Mouse (Mus musculus) liver, embryonic 15.5 days (tissue): ENCODE results near the gene Cpsf6. TPM values are rescaled to one million over a fixed set of nuclear protein-coding genes. Genes with fewer than 3 reads are reported as not detected.

Experiments used
- ATAC-seq: fragments of 200-750 bp; cut with Nextera tagmentation; 2 replicates; pipeline ENCODE4 v1.8.0; 2017; ENCODE audit warnings: moderate number of reproducible peaks, mild to moderate bottlenecking, moderate library complexity; ENCODE audit not compliant: insufficient read depth
- H3K27ac ChIP-seq: fragments of 300-500 bp; sonication (generic); replicated peaks from 2 replicates; pipeline ENCODE4 v1.5.1; 2015; ENCODE audit warnings: mild to moderate bottlenecking, inconsistent platforms
- H3K27me3 ChIP-seq: fragments of 300-500 bp; sonication (generic); 2 replicates; pipeline ENCODE4 v1.6.1; 2015; ENCODE audit warnings: mild to moderate bottlenecking, inconsistent platforms
- H3K36me3 ChIP-seq: fragments of 300-500 bp; sonication (generic); replicated peaks from 2 replicates; pipeline ENCODE4 v1.6.1; 2015; ENCODE audit warnings: moderate library complexity, mild to moderate bottlenecking, inconsistent platforms
- H3K4me1 ChIP-seq: fragments of 300-500 bp; sonication (generic); replicated peaks from 2 replicates; pipeline ENCODE4 v1.6.1; 2015; ENCODE audit warnings: inconsistent platforms
- H3K4me2 ChIP-seq: fragments of 300-500 bp; sonication (generic); 2 replicates; pipeline ENCODE4 v1.6.1; 2015; ENCODE audit warnings: moderate library complexity, mild to moderate bottlenecking, inconsistent platforms
- H3K4me3 ChIP-seq: fragments of 300-500 bp; sonication (generic); replicated peaks from 2 replicates; pipeline ENCODE4 v1.5.1; 2015; ENCODE audit warnings: mild to moderate bottlenecking, inconsistent platforms
- H3K9ac ChIP-seq: fragments of 300-500 bp; sonication (generic); 2 replicates; pipeline ENCODE4 v1.6.1; 2015; ENCODE audit warnings: moderate library complexity, mild to moderate bottlenecking, inconsistent platforms
- H3K9me3 ChIP-seq: fragments of 300-500 bp; sonication (generic); replicated peaks from 2 replicates; pipeline ENCODE4 v1.6.1; 2016; ENCODE audit warnings: inconsistent platforms
- WGBS: fragments of 180-500 bp; shearing (Covaris S2); methylation state at CpG from one replicate; pipeline ENCODE4 v1.1.7; 2015; ENCODE audit warnings: mixed read lengths; ENCODE audit not compliant: insufficient replicate concordance; 5-methylcytosine and 5-hydroxymethylcytosine counted together
- polyA plus RNA-seq: library from polyadenylated mRNA; unstranded; fragments of >200 nt; fragmentation: Nextera tagmentation; extraction: Ambion mirVana; gene quantifications from 2 replicates; pipeline ENCODE4 v1.2.1, GENCODE M21; 2015

Gene Cpsf6
- polyA plus RNA-seq, 1 experiment from 2014 or later = 51.3 TPM

DNA sequence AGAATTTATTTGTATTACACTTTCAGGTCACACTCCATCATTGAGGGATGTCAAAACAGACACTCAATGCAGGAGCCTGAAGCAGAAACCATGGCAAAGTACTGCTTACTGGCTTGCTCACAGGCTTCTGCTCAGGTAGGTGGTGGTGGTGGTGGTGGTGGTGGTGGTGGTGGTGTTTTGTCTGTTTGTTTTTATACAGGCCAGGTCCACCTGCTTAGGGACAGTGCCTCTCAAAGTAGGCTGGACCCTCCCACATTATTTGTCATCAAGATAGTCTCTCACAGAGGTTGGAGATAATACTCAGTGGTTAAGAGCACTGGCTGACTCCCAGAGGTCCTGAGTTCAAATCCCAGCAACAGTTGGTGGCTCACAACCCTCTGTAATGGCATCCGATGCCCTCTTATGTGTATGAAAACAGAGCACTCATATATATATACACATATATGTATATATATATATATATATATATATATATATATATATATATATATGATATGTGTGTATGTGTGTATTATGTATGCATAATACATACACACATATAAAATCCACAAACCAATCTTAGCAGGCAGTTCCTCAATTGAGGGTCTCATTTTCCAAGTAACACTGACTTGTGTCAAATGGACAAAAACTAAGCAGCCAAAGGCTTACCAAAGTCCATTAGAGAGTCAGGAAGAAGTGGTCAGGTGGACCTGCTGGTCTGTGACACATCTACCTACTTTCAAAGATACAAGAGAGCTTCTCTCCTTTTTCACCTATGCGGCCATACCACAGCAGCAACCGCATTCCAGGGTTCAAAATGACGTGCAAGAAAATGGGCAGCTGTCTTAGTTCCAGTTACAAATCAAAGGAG lies 1.1 kb upstream of the Cpsf6 start:
- Histone ChIP-seq H3K27me3 (no peaks in the 10 kb centered on the region), H3K27ac (no peak overlapping the region), H3K4me3 (no peak overlapping the region), H3K4me1 (peaks cover 12% of the 10 kb centered on the region), H3K4me2 (no peak overlapping the region), H3K9ac (no peak overlapping the region), H3K9me3 (no peaks in the 10 kb centered on the region), H3K36me3 (no peaks in the 10 kb centered on the region)
- no peak for ATAC-seq
- 90% methylated on average over 4 of the region's 4 CpGs for whole genome bisulfite sequencing

DNA sequence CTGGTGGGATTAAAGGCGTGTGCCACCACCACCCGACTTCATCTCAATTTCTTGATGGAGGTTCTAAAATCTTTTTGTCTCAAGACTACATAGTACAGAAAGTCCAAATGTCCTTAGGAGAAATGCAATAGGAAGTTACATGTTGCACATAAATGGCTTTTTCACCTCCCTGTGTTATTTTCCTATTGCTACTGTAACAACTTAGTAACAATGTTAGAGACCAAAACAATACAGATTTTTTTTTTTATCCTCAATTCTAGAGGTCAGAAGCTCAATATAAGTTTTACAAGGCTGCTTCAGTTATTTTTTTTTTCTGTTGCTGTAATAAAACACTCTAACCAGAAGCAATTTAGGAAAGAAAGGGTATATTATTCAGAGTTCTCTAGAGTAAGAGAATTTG lies 374 bp downstream of the Cpsf6 start:
- no peaks in the 10 kb centered on the region for H3K36me3 ChIP-seq
- H3K27me3 ChIP-seq = no peaks in the 10 kb centered on the region
- H3K9me3 ChIP-seq = no peaks in the 10 kb centered on the region
- WGBS = 69% methylated on average over 2 of the region's 2 CpGs
- no peak overlapping the region for H3K27ac ChIP-seq
- no peak for ATAC-seq
- H3K9ac ChIP-seq = no peak overlapping the region
- H3K4me2 ChIP-seq = no peak overlapping the region
- H3K4me1 ChIP-seq = peaks cover 26% of the 10 kb centered on the region
- H3K4me3 ChIP-seq = no peak overlapping the region

DNA sequence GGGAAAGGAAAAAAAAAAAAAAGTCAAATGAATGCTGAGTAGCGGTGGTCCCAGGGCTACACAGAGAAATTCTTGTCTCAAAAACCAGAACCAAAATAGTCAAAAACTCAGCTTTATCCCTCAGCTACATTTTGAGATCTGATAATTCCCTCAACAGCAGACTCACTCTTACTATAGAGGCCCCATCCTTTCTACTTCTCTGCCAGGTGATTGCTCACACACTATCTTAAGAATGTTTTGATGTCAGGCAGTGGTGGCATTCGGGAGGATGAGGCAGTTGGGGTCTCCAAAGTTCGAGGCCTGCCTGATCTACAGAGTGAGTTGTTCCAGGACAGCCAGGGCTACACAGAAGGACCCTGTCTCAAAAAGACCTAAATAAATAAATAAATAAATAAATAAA lies 1.2 kb downstream of the Cpsf6 start:
- Histone ChIP-seq H3K4me2 (no peak overlapping the region), H3K4me3 (no peak overlapping the region), H3K36me3 (no peaks in the 10 kb centered on the region), H3K4me1 (peaks cover 32% of the 10 kb centered on the region), H3K27ac (no peak overlapping the region), H3K27me3 (no peaks in the 10 kb centered on the region), H3K9me3 (no peaks in the 10 kb centered on the region), H3K9ac (no peak overlapping the region)
- 59% methylated on average over 3 of the region's 3 CpGs for WGBS
- no peak for ATAC-seq

DNA sequence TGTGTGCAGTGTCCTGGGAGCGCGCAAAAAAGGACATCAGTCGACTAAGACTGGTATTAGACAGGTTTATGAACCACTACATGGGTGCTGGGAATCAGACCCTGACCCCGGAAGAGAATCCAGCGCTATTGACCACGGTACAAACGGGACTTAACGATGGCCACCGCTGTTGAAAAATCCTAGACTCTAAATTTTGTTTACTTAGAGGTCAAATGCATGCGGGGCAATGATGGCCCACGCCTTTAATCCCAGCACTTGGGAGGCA lies 1.6 kb downstream of the Cpsf6 start:
- Histone ChIP-seq H3K9me3 (no peaks in the 10 kb centered on the region), H3K4me1 (peaks cover 33% of the 10 kb centered on the region), H3K4me2 (no peak overlapping the region), H3K9ac (no peak overlapping the region), H3K36me3 (no peaks in the 10 kb centered on the region), H3K27me3 (no peaks in the 10 kb centered on the region), H3K27ac (no peak overlapping the region), H3K4me3 (no peak overlapping the region)
- 89% methylated on average over 11 of the region's 11 CpGs for WGBS
- no peak for ATAC-seq

DNA sequence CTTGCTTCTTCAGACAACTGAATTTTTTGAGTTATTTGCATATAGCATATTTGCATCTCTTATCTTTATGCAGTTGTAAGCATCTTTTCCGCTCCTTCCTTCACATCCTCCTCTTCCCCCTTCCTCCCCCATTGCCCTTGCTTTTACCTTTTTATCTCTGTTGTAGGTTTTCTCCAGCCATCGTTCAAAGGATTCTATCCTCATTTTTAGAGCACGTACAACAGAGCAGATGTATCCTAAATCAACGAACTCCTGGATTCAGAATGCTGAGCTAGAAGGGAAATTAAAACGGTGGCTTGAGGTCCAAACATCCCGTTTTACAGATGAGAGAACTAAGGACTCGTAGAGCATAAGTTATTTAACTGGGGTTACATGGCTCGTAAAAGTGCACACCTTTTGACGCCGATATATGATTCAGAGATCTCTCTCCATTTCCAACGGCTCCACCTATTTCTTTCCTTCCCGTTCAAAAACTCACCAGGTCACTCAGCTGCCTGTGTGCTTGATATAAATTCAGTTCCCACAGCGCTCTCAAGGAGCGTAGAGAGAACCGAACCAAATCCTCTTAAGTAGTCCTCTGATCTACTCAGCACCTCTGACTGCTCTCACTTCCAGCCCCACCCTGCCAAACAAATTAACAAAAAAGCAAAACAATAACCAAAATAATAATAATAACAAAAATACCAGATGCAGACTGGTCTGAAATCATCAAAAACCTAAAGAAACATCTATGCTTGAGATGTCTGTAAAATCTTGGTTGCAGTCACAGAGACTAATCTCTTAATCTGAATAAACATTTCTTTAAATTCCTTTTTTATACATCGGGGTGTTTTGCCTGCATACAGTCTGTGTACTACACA lies 2.2 kb downstream of the Cpsf6 start:
- Histone ChIP-seq H3K4me3 (peak overlapping the region; percentile 99), H3K9ac (peak overlapping the region; percentile 23; the same call in 1 of the 2 replicates), H3K4me2 (peak overlapping the region; percentile 87), H3K4me1 (peaks cover 33% of the 10 kb centered on the region), H3K27ac (no peak overlapping the region), H3K9me3 (no peaks in the 10 kb centered on the region), H3K36me3 (no peaks in the 10 kb centered on the region), H3K27me3 (no peaks in the 10 kb centered on the region)
- no peak for ATAC-seq
- WGBS = 26% methylated on average over 16 of the region's 16 CpGs

DNA sequence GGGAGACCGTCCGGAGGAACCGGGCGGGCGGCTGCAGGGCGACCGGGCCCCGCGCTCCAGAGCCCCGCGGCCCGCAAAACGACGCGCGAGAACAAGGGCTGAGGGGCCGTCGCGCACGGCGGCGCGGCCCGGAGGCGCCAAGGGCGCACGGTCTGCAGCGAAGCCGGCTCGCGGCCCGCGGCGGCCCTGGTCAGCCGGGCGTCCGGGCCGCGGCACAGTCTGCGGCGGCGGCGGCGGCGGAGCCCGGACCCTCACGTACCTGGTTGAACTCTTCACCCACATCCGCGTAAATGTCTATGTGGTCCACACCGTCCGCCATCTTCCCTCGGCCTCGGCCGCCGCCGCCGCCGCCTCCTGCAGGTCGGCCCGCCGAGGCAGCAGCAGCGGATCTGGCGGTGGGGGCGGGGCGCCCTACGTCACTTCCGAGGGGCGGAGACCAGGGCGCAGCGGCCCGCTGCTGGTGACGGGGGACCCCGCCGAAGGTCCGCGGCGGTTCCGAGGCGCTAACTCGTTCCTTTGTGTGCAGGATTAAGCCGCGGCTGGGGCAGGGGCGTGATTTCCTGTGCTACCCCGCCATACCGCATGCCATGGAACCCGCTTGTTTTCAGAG lies 3.1 kb downstream of the Cpsf6 start:
- under 1% methylated on average over 85 of the region's 86 CpGs for WGBS
- Histone ChIP-seq H3K27me3 (no peaks in the 10 kb centered on the region), H3K4me1 (peaks cover 33% of the 10 kb centered on the region), H3K4me2 (peak overlapping the region; percentile 87), H3K36me3 (no peaks in the 10 kb centered on the region), H3K4me3 (peak overlapping the region; percentile 99), H3K27ac (peak overlapping the region; percentile 83), H3K9me3 (no peaks in the 10 kb centered on the region), H3K9ac (peak overlapping the region; percentile 97)
- peak; percentile 94 for ATAC-seq

DNA sequence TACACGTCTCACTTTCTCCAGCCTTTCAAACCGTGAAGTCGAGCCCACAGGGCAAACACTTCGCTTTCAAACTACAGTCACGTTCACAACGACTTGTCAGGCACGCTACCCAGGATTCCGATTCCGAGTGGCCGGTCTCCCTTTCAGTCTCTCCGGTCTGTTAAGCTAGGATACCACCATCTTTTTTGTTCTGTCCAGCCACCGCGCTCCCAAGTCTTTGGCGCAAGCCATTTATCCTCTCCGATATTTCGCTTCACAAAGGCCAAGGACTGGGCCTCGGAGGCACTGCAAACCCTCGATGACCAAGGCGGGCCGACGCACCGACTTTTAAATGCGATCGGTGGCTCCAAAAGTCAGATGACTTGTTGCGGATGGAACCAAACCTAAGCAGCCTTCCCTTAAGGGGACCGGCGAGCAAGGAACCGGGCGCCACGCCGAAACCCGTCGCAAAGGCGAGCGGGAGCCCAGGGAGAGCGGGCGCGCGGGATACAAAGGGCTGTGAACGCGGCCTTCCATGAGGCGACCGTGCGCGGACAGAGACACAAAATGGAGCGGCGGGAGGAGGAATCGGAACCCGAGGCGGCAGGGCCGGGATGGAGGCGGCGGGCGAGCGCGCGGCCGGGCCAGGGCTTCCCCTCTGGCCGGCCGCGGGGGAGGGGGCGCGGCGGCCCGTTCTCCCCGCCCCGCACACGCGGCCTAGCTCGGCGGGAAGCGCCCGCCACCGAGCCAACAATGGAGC lies 3.8 kb downstream of the Cpsf6 start:
- peak overlapping the region; percentile 87 for H3K4me2 ChIP-seq
- H3K36me3 ChIP-seq = no peaks in the 10 kb centered on the region
- peak; percentile 78 for ATAC-seq
- H3K9ac ChIP-seq = peak overlapping the region; percentile 97
- no peaks in the 10 kb centered on the region for H3K9me3 ChIP-seq
- peak overlapping the region; percentile 83 for H3K27ac ChIP-seq
- no peaks in the 10 kb centered on the region for H3K27me3 ChIP-seq
- H3K4me1 ChIP-seq = peaks cover 33% of the 10 kb centered on the region
- under 1% methylated on average over 64 of the region's 74 CpGs for WGBS
- peak overlapping the region; percentile 99 for H3K4me3 ChIP-seq

DNA sequence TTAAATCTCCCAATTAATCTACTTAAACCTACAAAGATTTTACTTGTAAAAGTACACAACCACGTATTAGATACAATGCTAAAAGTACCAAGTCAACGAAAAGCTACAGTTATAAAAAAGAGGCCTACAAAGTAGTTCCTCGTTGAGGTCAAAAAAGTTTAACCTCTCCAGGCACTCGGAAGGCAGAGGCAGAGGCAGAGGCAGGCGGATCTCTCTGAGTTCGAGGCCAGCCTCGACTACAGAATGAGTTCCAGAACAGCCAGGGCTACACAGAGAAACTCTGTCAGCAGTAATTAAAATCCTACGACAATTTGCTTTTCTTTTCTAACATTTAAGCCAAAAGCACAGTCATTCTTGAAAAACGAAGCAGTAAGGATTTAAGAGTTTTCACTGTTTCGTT lies 4.7 kb downstream of the Cpsf6 start:
- H3K27me3 ChIP-seq = no peaks in the 10 kb centered on the region
- 7% methylated on average over 10 of the region's 10 CpGs for WGBS
- no peaks in the 10 kb centered on the region for H3K9me3 ChIP-seq
- H3K4me2 ChIP-seq = peak overlapping the region; percentile 87
- peaks cover 33% of the 10 kb centered on the region for H3K4me1 ChIP-seq
- peak overlapping the region; percentile 99 for H3K4me3 ChIP-seq
- H3K27ac ChIP-seq = peak overlapping the region; percentile 83
- ATAC-seq = no peak
- no peaks in the 10 kb centered on the region for H3K36me3 ChIP-seq
- peak overlapping the region; percentile 97 for H3K9ac ChIP-seq

DNA sequence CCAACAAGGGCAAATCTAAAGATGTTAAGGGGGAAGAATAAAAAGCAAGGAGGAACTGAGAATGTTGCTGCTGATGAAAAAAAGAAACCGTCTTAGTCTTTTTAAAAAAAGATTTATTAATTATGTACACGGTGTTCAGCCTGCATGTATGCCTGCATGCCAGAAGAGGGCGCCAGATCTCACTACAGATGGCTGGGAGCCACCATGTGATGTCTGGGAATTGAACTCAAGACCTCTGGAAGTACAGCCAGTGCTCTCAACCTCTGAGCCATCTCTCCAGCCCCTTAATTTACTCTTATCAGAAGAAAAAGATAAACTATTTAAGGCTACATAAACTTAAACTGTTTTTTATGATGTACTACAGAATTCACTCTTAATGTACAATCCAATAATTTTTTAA lies 16.7 kb downstream of the Cpsf6 start:
- Histone ChIP-seq H3K9me3 (no peaks in the 10 kb centered on the region), H3K27ac (no peak overlapping the region), H3K4me1 (no peaks in the 10 kb centered on the region), H3K4me2 (no peak overlapping the region), H3K27me3 (no peaks in the 10 kb centered on the region), H3K9ac (no peak overlapping the region), H3K36me3 (peaks cover 79% of the 10 kb centered on the region), H3K4me3 (no peak overlapping the region)
- ATAC-seq = no peak
- WGBS = 19% methylated on average over 3 of the region's 3 CpGs

DNA sequence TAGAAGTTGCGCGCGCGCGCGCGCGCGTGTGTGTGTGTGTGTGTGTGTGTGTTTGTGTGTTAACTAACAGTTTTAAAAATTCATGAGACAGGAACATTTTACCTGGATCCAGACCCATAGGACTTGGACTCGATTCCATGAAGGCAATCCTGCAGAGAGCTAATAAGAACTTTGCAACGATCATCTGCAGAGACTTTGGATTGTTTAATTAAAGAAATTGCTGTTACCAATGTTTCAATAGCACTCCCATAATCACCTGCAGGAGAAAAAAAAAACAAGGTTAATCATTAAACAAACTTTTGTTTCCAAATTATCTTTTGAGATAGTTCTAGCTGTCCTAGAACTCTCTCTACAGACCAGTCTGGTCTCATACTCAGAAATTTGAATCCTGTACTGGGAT lies 20.9 kb downstream of the Cpsf6 start:
- Histone ChIP-seq H3K27me3 (no peaks in the 10 kb centered on the region), H3K9ac (no peak overlapping the region), H3K4me1 (no peaks in the 10 kb centered on the region), H3K4me2 (no peak overlapping the region), H3K9me3 (no peaks in the 10 kb centered on the region), H3K4me3 (no peak overlapping the region), H3K27ac (no peak overlapping the region), H3K36me3 (peaks cover 75% of the 10 kb centered on the region)
- WGBS = 86% methylated on average over 11 of the region's 11 CpGs
- no peak for ATAC-seq
